Mouse (Mus musculus) spleen, adult 2 months (tissue): ENCODE results near the gene Dhrs7c.

Source experiments
- CTCF ChIP-seq: fragments of 200-500 bp; IDR thresholded peaks from 2 replicates; pipeline ENCODE4 v1.5.1; 2011; ENCODE audit warnings: mild to moderate bottlenecking, inconsistent platforms; ENCODE audit not compliant: insufficient read depth, insufficient read length, insufficient replicate concordance; ENCODE audit errors: extremely low read depth
- POLR2A ChIP-seq: fragments of 200-500 bp; IDR thresholded peaks from 2 replicates; pipeline ENCODE4 v1.6.1; 2011; ENCODE audit warnings: low read depth, low read length, inconsistent platforms

GRCm38 (mm10) chr11:67801169-67801568 lies 3.2 kb downstream of the Dhrs7c start:
- no peak for TF ChIP-seq CTCF
- TF ChIP-seq POLR2A: no peak
